Mouse (Mus musculus): Measurements from ENCODE around the gene Agbl2.

- TF ChIP-seq POLR2A (IDR thresholded peaks at IDR 0.05; ENCODE audit: borderline replicate concordance, low read depth, low read length) (no peak), CTCF (IDR thresholded peaks at IDR 0.05; ENCODE audit: low read depth, low read length) (no peak)
Measured at GRCm38 (mm10) chr2:90735326-90735725, 47.2 kb upstream of the Agbl2 start.

Measured in bone marrow macrophage, adult 2 months (primary cell).